Comparison of ENCODE assay signal across 18 mouse cellular contexts in the genomic region with DNA sequence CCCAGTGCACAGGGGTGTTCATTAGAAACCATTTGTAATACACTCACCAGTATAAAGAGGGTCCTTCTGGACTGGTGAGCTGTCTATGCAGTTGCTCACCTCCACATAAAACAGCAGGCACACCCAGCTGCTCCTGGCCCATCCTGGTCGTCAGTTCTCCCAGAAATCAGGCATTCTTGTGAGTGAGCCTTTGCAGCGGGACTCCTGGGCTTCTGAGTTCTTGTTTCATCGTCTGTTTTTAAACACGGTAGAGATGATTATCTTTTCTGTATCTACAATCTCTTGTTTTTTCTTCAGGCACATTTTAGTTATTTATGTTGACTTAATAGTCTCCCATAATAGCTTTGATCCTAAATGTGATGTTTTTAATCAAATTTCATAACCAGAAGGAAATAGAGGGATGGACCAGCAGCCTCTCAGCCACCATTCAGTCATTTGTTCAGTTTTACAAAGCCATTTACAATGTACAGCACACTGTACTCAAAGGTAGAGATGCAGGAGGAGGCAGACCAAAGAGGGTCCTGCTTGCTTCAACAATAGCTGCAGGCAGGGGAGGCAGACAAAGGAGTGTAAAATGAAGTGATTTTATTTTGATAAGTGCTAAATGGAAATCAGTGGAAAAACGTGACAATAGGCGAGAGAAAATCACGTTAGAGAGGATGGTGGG. TPM values are rescaled to one million over a fixed set of nuclear protein-coding genes. Genes with fewer than 3 reads are reported as not detected.
DNase-seq lines count a peak whose midpoint lies in the region; ATAC-seq and TF ChIP-seq lines count a peak whose summit lies in the region.
"Had no signal": no experiment of that assay in that cellular context is flagged by ENCODE, and none has a peak within 500 bp of the region (broad histone marks: within the 10 kb centered on the region; RNA-seq: fewer than 3 reads in every experiment).

No protein-coding gene starts in this region.

- TF ChIP-seq EP300 in stomach, postnatal 0 days (optimal IDR thresholded peaks at IDR 0.05) = no peak

- no peak overlapping the region for H3K4me3 ChIP-seq in stomach, embryonic 16.5 days (replicated peaks; ENCODE audit: low read length)
- no peak overlapping the region for H3K4me3 ChIP-seq in stomach, postnatal 0 days (ENCODE audit: low read depth, low read length)
- H3K4me3 ChIP-seq in hindbrain, embryonic 14.5 days (replicated peaks; ENCODE audit: low read length) = no peak overlapping the region
- no peak overlapping the region for H3K4me3 ChIP-seq in midbrain, embryonic 14.5 days (replicated peaks; ENCODE audit: low read depth, low read length)

- 0 out of 2 replicates have a peak overlapping the region, but pooled peaks have one; percentile 5 for H3K9ac ChIP-seq in stomach, embryonic 16.5 days (ENCODE audit: low read length)
- no peak overlapping the region for H3K9ac ChIP-seq in stomach, postnatal 0 days (ENCODE audit: low read length)
- H3K9ac ChIP-seq in hindbrain, embryonic 14.5 days = peak overlapping the region; percentile 66
- H3K9ac ChIP-seq in midbrain, embryonic 14.5 days (replicated peaks; ENCODE audit: low read length) = peak overlapping the region; percentile 54; the same call in 1 of the 2 replicates

- no peaks in the 10 kb centered on the region for H3K27me3 ChIP-seq in stomach, embryonic 16.5 days (ENCODE audit: control insufficient read depth, insufficient read depth, low read length)
- no peaks in the 10 kb centered on the region for H3K27me3 ChIP-seq in stomach, postnatal 0 days (ENCODE audit: control insufficient read depth, insufficient read depth, low read length)
- no peaks in the 10 kb centered on the region for H3K27me3 ChIP-seq in hindbrain, embryonic 14.5 days (ENCODE audit: control insufficient read depth, insufficient read depth, low read length)
- no peaks in the 10 kb centered on the region for H3K27me3 ChIP-seq in midbrain, embryonic 14.5 days (ENCODE audit: control insufficient read depth, insufficient read depth, low read length)

- no peak for TF ChIP-seq CTCF in stomach, postnatal 0 days (IDR thresholded peaks at IDR 0.05; ENCODE audit: low read depth)

- 52% methylated on average over 7 of the region's 7 CpGs for WGBS in stomach, embryonic 16.5 days
- WGBS in stomach, postnatal 0 days = 50% methylated on average over 7 of the region's 7 CpGs
- 41% methylated on average over 7 of the region's 7 CpGs for WGBS in hindbrain, embryonic 14.5 days
- 34% methylated on average over 7 of the region's 7 CpGs for WGBS in midbrain, embryonic 14.5 days

- DNase-seq in stomach, postnatal 0 days (ENCODE audit: low spot score) = no peak
- DNase-seq in hindbrain, embryonic 14.5 days (ENCODE audit: low spot score) = no peak
- DNase-seq in midbrain, embryonic 14.5 days = peak; percentile 61
- no peak for DNase-seq in left cerebral cortex, postnatal 25 days (ENCODE audit: low spot score in 2 of 2)
- no peak for DNase-seq in urinary bladder, postnatal 36 days (ENCODE audit: low spot score in 2 of 2)
- DNase-seq: B cell, adult 2 months; cerebellum, adult 2 months; heart, postnatal 4 days; kidney, adult 18-20 months; kidney, postnatal 36 days; liver; lung, adult 2 months; right cerebral cortex, postnatal 25 days; thymus, adult 18-20 months had no signal

- no peaks in the 10 kb centered on the region for H3K9me3 ChIP-seq in stomach, embryonic 16.5 days (replicated peaks; ENCODE audit: control insufficient read depth, low read length)
- H3K9me3 ChIP-seq in stomach, postnatal 0 days (ENCODE audit: control insufficient read depth, low read length) = no peaks in the 10 kb centered on the region
- no peaks in the 10 kb centered on the region for H3K9me3 ChIP-seq in hindbrain, embryonic 14.5 days (ENCODE audit: control insufficient read depth, low read length)
- no peaks in the 10 kb centered on the region for H3K9me3 ChIP-seq in midbrain, embryonic 14.5 days (ENCODE audit: control insufficient read depth, low read length)
- H3K9me3 ChIP-seq: heart, embryonic 13.5 days had no signal

- no peak overlapping the region for H3K4me2 ChIP-seq in stomach, embryonic 16.5 days (ENCODE audit: low read depth, low read length)
- no peak overlapping the region for H3K4me2 ChIP-seq in stomach, postnatal 0 days (replicated peaks; ENCODE audit: low read depth)
- peak overlapping the region; percentile 52 for H3K4me2 ChIP-seq in hindbrain, embryonic 14.5 days (replicated peaks)
- H3K4me2 ChIP-seq in midbrain, embryonic 14.5 days (ENCODE audit: low read length) = peak overlapping the region; percentile 55

- ATAC-seq in stomach, embryonic 16.5 days (ENCODE audit: insufficient read depth, low FRiP score) = no peak
- no peak for ATAC-seq in stomach, postnatal 0 days (ENCODE audit: low FRiP score, low TSS enrichment)
- peak; percentile 28; the same call in 1 of the 2 replicates for ATAC-seq in hindbrain, embryonic 14.5 days (ENCODE audit: low FRiP score)
- ATAC-seq in midbrain, embryonic 14.5 days (ENCODE audit: low FRiP score, low TSS enrichment) = peak; percentile 64
- no peak for ATAC-seq in inflammation-experienced regulatory T-cells, adult 6 months

- no peaks in the 10 kb centered on the region for H3K36me3 ChIP-seq in stomach, embryonic 16.5 days (ENCODE audit: control insufficient read depth, insufficient read depth, low read length)
- no peaks in the 10 kb centered on the region for H3K36me3 ChIP-seq in stomach, postnatal 0 days (ENCODE audit: control insufficient read depth, insufficient read depth, low read length)
- no peaks in the 10 kb centered on the region for H3K36me3 ChIP-seq in hindbrain, embryonic 14.5 days (replicated peaks; ENCODE audit: control insufficient read depth, insufficient read depth)
- H3K36me3 ChIP-seq in midbrain, embryonic 14.5 days (ENCODE audit: control insufficient read depth, insufficient read depth, low read length) = no peaks in the 10 kb centered on the region
- H3K36me3 ChIP-seq: heart, embryonic 13.5 days had no signal

- no peak overlapping the region for H3K27ac ChIP-seq in stomach, embryonic 16.5 days (ENCODE audit: low read length)
- no peak overlapping the region for H3K27ac ChIP-seq in stomach, postnatal 0 days (replicated peaks)
- peak overlapping the region; percentile 92 for H3K27ac ChIP-seq in hindbrain, embryonic 14.5 days
- peak overlapping the region; percentile 91 for H3K27ac ChIP-seq in midbrain, embryonic 14.5 days (replicated peaks; ENCODE audit: low read depth, low read length)
- H3K27ac ChIP-seq: heart, embryonic 13.5 days; macrophage had no signal

- no peaks in the 10 kb centered on the region for H3K4me1 ChIP-seq in stomach, embryonic 16.5 days (ENCODE audit: control insufficient read depth, insufficient read depth, low read length)
- H3K4me1 ChIP-seq in stomach, postnatal 0 days (replicated peaks; ENCODE audit: control insufficient read depth, insufficient read depth) = no peaks in the 10 kb centered on the region
- peaks cover 19% of the 10 kb centered on the region for H3K4me1 ChIP-seq in hindbrain, embryonic 14.5 days (replicated peaks; ENCODE audit: control insufficient read depth, insufficient read depth, low read length)
- H3K4me1 ChIP-seq in midbrain, embryonic 14.5 days (ENCODE audit: control insufficient read depth, insufficient read depth, low read length) = peaks cover 16% of the 10 kb centered on the region

- intact Hi-C loops in left cerebral cortex, postnatal 25 days (cut with DNase I) = no loop called here

RNA-seq across cellular contexts. Expression of a gene that starts 35.9 kb away (rescaled TPM):
- 0.70 and 1.3 TPM in 2 replicates for polyA plus RNA-seq in stomach, embryonic 16.5 days (2015; fragmentation: Nextera tagmentation; extraction: Ambion mirVana)
- polyA plus RNA-seq in stomach, postnatal 0 days (2015; fragmentation: Nextera tagmentation; extraction: Ambion mirVana) = 1.1 and 1.2 TPM in 2 replicates
- 0.31 and 0.51 TPM in 2 replicates for polyA plus RNA-seq in hindbrain, embryonic 14.5 days (2014; fragmentation: Nextera tagmentation; extraction: Ambion mirVana)
- polyA plus RNA-seq in midbrain, embryonic 14.5 days (2014; fragmentation: Nextera tagmentation; extraction: Ambion mirVana) = 0.16 and 0.25 TPM in 2 replicates
- polyA plus RNA-seq in inflammation-experienced regulatory T-cells, adult 6 months (2017; shearing (Covaris generic)) = 1 to 10 TPM in 1 of 3 experiments, under 1 TPM in 1, not detected in 1; 0.55 to 1.5 TPM
- under 1 TPM; 0.07 to 0.14 TPM for total RNA-seq in left cerebral cortex, postnatal 25 days (2021)
- polyA plus RNA-seq: macrophage had no signal

Comparison
In these comparisons a context has a peak if more than half of its experiments do, and no peak if none do; other contexts are left out.
1. ATAC-seq: peak in hindbrain, embryonic 14.5 days (single experiment) and midbrain, embryonic 14.5 days (single experiment); none in stomach, embryonic 16.5 days (single experiment), stomach, postnatal 0 days (single experiment) and inflammation-experienced regulatory T-cells, adult 6 months (single experiment).
2. H3K27ac ChIP-seq: peak in hindbrain, embryonic 14.5 days (single experiment) and midbrain, embryonic 14.5 days (single experiment); none in stomach, embryonic 16.5 days (single experiment) and stomach, postnatal 0 days (single experiment).
3. H3K4me2 ChIP-seq: peak in hindbrain, embryonic 14.5 days (single experiment) and midbrain, embryonic 14.5 days (single experiment); none in stomach, embryonic 16.5 days (single experiment) and stomach, postnatal 0 days (single experiment).